Mouse (Mus musculus): ENCODE data around the gene Pbx3. TPM values are rescaled to one million over a fixed set of nuclear protein-coding genes. Genes with fewer than 3 reads are reported as not detected.

Gene Pbx3
- polyA plus RNA-seq, 1 experiment from 2014 or later, result 91.8 TPM

DNA sequence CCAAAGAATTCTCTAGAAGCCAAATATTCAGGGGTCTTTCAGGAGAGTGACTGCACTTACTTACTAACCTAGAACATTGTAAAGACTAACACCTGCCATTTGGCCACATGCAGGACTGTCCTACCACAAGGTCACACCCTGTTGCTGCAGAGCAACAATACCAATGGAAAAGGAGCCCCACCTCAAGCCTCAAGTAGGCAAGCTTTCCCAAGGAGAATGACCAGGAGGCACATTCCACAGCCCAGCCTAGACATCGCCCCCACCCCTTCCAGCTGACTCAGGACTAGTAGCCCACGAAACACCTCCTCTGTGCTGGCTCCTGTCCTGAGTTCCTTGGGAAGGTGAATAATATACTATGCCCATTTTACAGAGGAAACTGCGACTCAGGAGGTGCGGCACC lies 222.4 kb downstream of the Pbx3 start:
- 83% methylated on average over 4 of the region's 4 CpGs for WGBS
- no peaks in the 10 kb centered on the region; the same call in 1 of the 2 replicates for H3K4me1 ChIP-seq (ENCODE audit: control insufficient read depth, insufficient read depth, low read depth, low read length)
- H3K9me3 ChIP-seq (ENCODE audit: control insufficient read depth, low read length), result no peaks in the 10 kb centered on the region
- H3K36me3 ChIP-seq (ENCODE audit: control insufficient read depth, insufficient read depth, low read length), result no peaks in the 10 kb centered on the region
- H3K4me2 ChIP-seq (ENCODE audit: low read length), result no peak overlapping the region
- no peak overlapping the region for H3K4me3 ChIP-seq (ENCODE audit: low read length)
- H3K9ac ChIP-seq (ENCODE audit: low read depth, low read length), result no peak overlapping the region
- H3K27me3 ChIP-seq (replicated peaks; ENCODE audit: control insufficient read depth, insufficient read depth, low read length), result no peaks in the 10 kb centered on the region
- ATAC-seq, result no peak
- no peak overlapping the region for H3K27ac ChIP-seq (ENCODE audit: low read depth, low read length)

DNA sequence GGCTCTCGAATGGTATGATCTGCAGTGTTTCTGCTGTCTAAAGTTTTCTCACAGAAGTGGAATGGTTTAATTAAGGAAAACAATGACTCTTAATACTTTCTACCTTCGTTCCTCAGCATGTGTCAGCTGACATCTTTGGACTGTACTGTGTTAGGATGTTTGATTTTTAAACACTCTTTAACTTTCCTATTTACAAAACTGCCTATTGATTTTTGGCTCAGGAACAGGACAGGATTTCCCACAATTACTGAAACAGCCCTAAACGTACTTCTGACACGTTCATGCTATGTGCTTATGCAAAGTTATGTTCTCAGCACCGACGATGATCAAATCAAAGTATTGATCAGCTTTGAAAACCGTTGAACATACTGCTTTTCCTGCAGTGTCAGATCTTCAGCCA lies 224.7 kb downstream of the Pbx3 start:
- Histone ChIP-seq H3K9ac (ENCODE audit: low read depth, low read length) (no peak overlapping the region), H3K9me3 (ENCODE audit: control insufficient read depth, low read length) (no peaks in the 10 kb centered on the region), H3K27ac (ENCODE audit: low read depth, low read length) (no peak overlapping the region), H3K36me3 (ENCODE audit: control insufficient read depth, insufficient read depth, low read length) (no peaks in the 10 kb centered on the region), H3K27me3 (replicated peaks; ENCODE audit: control insufficient read depth, insufficient read depth, low read length) (no peaks in the 10 kb centered on the region), H3K4me2 (ENCODE audit: low read length) (no peak overlapping the region), H3K4me3 (ENCODE audit: low read length) (no peak overlapping the region), H3K4me1 (ENCODE audit: control insufficient read depth, insufficient read depth, low read depth, low read length) (no peaks in the 10 kb centered on the region; the same call in 1 of the 2 replicates)
- WGBS, result 77% methylated on average over 7 of the region's 7 CpGs
- no peak for ATAC-seq

DNA sequence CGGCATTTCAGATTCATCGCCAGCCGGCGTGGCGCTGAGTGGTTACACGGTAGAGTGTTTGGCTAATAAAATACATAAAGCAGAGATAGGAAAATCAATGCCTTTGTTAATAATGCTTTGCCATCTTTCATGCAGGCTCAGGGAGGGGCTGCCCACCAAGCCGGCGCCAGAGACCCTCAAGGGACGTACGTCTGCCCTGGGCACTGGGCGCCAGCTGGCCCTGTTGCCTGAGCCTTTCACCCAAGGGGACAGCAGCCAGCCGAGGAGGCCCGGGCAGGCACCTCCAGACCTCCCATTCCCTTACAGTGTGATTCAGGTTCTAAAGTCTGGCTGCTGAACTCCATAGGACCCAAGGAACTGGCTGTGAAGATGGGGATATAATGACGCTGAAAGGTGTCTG lies 225.5 kb downstream of the Pbx3 start:
- 0 out of 2 replicates have a peak, but pooled peaks have one; percentile 28 for ATAC-seq
- H3K4me2 ChIP-seq (ENCODE audit: low read length), result no peak overlapping the region

DNA sequence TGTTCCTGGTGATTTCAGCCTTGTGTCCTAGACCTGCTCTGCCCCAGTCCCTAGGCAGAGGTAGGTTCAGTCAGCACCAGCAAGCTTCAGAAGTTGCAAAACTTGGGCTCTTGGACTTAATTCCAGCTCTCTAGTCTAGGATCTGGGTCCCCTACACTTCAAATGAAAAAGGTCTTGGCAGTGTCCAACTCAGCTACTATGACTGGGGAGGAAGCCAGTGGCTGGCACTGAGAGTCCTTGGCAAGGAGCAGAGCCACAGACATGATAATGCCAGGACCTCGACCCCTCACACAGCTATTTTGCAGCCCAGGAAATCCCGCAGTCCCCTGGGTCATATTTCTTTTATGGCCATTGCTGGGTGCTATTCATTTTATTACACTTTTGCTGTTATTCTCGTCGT lies 225.9 kb downstream of the Pbx3 start:
- Histone ChIP-seq H3K4me1 (ENCODE audit: control insufficient read depth, insufficient read depth, low read depth, low read length) (no peaks in the 10 kb centered on the region; the same call in 1 of the 2 replicates), H3K27me3 (replicated peaks; ENCODE audit: control insufficient read depth, insufficient read depth, low read length) (no peaks in the 10 kb centered on the region), H3K9ac (ENCODE audit: low read depth, low read length) (no peak overlapping the region), H3K36me3 (ENCODE audit: control insufficient read depth, insufficient read depth, low read length) (no peaks in the 10 kb centered on the region), H3K27ac (ENCODE audit: low read depth, low read length) (no peak overlapping the region), H3K4me2 (ENCODE audit: low read length) (no peak overlapping the region), H3K4me3 (ENCODE audit: low read length) (no peak overlapping the region), H3K9me3 (ENCODE audit: control insufficient read depth, low read length) (no peaks in the 10 kb centered on the region)
- 66% methylated on average over 4 of the region's 4 CpGs for WGBS
- ATAC-seq, result no peak

More for the DNA sequence above, 225.5 kb downstream of the Pbx3 start:
- H3K27ac ChIP-seq (ENCODE audit: low read depth, low read length), result no peak overlapping the region
- no peak overlapping the region for H3K4me3 ChIP-seq (ENCODE audit: low read length)
- H3K36me3 ChIP-seq (ENCODE audit: control insufficient read depth, insufficient read depth, low read length), result no peaks in the 10 kb centered on the region
- H3K27me3 ChIP-seq (replicated peaks; ENCODE audit: control insufficient read depth, insufficient read depth, low read length), result no peaks in the 10 kb centered on the region
- WGBS, result 64% methylated on average over 14 of the region's 14 CpGs
- no peaks in the 10 kb centered on the region for H3K9me3 ChIP-seq (ENCODE audit: control insufficient read depth, low read length)
- H3K9ac ChIP-seq (ENCODE audit: low read depth, low read length), result no peak overlapping the region
- no peaks in the 10 kb centered on the region; the same call in 1 of the 2 replicates for H3K4me1 ChIP-seq (ENCODE audit: control insufficient read depth, insufficient read depth, low read depth, low read length)

DNA sequence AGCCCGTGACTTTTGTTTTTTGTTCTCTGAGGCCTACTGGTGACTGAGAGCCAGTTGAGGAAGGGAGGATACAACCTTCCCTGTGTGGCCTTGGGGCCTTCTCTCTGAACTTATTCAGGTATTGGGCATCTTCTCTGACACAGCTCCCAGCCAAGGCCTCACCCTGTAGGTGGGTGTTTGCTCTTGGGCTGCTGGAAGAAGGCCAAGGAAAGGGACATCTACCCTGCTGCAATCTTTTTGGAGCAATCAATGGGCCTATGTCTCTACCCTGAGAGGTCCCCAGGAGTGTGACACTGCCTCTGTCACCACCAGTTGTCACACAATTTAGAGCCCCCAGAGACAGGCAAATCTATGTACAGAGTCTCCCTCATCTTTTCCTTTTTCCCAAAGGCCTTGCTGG lies 226.5 kb downstream of the Pbx3 start:
- Histone ChIP-seq H3K27ac (ENCODE audit: low read depth, low read length) (no peak overlapping the region), H3K27me3 (replicated peaks; ENCODE audit: control insufficient read depth, insufficient read depth, low read length) (no peaks in the 10 kb centered on the region), H3K9me3 (ENCODE audit: control insufficient read depth, low read length) (no peaks in the 10 kb centered on the region), H3K36me3 (ENCODE audit: control insufficient read depth, insufficient read depth, low read length) (no peaks in the 10 kb centered on the region), H3K4me3 (ENCODE audit: low read length) (no peak overlapping the region), H3K9ac (ENCODE audit: low read depth, low read length) (no peak overlapping the region), H3K4me1 (ENCODE audit: control insufficient read depth, insufficient read depth, low read depth, low read length) (no peaks in the 10 kb centered on the region; the same call in 1 of the 2 replicates), H3K4me2 (ENCODE audit: low read length) (no peak overlapping the region)
- 88% methylated on average over 1 of the region's 1 CpGs for WGBS
- ATAC-seq, result no peak

DNA sequence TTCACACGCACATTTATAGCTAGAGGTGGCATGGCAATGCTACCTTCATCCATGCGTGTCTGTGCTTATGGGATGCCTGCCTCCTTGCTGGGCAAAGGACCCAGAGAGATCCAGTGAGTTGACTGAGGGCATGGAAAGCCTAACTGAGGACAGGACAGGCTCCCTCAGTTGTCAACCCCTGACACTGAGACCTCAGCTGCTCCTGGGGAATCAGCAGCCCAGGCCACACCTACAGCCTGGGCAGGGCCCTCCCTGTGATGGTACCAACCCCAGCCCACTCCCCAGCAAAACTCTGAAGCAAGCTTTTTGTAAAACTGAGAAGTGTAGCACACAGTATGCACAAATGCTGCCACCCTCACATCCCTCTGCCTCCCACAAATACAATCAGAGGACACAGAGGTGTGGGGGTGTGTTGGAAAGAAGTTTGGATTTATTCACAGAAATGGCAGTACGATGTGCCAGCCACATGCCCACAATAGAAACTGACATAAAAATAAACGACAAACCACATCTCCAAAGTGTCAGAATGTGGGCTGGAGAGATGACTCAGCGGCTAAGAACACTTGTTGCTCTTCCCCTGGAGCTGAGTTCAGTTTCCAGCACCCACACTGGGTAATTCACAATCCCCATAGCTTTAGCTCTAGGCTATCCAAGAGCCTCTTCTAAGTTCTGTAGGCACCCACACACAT lies 233.3 kb downstream of the Pbx3 start:
- 77% methylated on average over 5 of the region's 5 CpGs for WGBS
- ATAC-seq, result no peak
- Histone ChIP-seq H3K27me3 (replicated peaks; ENCODE audit: control insufficient read depth, insufficient read depth, low read length) (no peaks in the 10 kb centered on the region), H3K9ac (ENCODE audit: low read depth, low read length) (no peak overlapping the region), H3K36me3 (ENCODE audit: control insufficient read depth, insufficient read depth, low read length) (no peaks in the 10 kb centered on the region), H3K4me2 (ENCODE audit: low read length) (no peak overlapping the region), H3K4me3 (ENCODE audit: low read length) (no peak overlapping the region), H3K27ac (ENCODE audit: low read depth, low read length) (no peak overlapping the region), H3K9me3 (ENCODE audit: control insufficient read depth, low read length) (no peaks in the 10 kb centered on the region), H3K4me1 (ENCODE audit: control insufficient read depth, insufficient read depth, low read depth, low read length) (no peaks in the 10 kb centered on the region)

DNA sequence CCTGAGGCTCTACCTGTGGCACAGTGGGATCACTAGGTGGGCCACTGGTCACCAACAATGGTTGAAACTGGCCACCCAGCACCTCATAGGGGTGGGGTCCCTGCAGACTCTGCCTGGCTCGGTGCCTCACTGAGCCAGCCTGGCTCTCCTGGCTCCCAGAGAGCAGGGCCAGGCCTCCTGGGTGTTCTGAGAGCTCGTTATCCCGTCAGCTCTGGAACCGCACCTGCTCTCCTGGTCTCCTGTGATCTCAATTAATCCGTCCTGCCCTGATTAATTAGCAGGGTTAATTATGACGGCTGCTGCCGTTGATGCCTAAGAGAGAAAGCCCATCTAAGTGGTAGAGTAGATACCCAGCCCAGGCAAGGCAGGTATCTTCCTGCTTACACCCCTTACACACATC lies 237.6 kb downstream of the Pbx3 start:
- Histone ChIP-seq H3K36me3 (ENCODE audit: control insufficient read depth, insufficient read depth, low read length) (no peaks in the 10 kb centered on the region), H3K4me2 (ENCODE audit: low read length) (no peak overlapping the region), H3K9ac (ENCODE audit: low read depth, low read length) (no peak overlapping the region), H3K4me3 (ENCODE audit: low read length) (no peak overlapping the region), H3K27ac (ENCODE audit: low read depth, low read length) (no peak overlapping the region), H3K9me3 (ENCODE audit: control insufficient read depth, low read length) (no peaks in the 10 kb centered on the region), H3K27me3 (replicated peaks; ENCODE audit: control insufficient read depth, insufficient read depth, low read length) (no peaks in the 10 kb centered on the region), H3K4me1 (ENCODE audit: control insufficient read depth, insufficient read depth, low read depth, low read length) (no peaks in the 10 kb centered on the region)
- WGBS, result 42% methylated on average over 7 of the region's 7 CpGs
- 0 out of 2 replicates have a peak, but pooled peaks have one; percentile 25 for ATAC-seq

DNA sequence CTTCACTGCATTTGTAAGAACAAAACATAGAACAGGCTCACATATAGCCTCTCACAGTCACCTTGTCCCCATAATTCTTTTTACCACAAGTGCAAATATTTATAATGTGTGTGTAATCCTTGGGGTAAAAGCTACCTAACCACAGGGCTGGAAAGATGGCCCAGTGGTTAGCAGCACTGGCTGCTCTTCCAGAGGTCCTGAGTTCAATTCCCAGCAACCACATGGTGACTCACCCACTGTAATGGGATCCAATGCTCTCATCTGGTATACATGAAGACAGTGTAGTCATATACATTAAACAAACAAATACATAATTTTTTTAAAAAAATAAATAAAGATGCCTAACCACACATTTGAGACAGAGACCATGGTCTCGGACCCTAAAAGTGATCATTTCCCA lies 240.2 kb downstream of the Pbx3 start:
- Histone ChIP-seq H3K27me3 (replicated peaks; ENCODE audit: control insufficient read depth, insufficient read depth, low read length) (no peaks in the 10 kb centered on the region), H3K4me1 (ENCODE audit: control insufficient read depth, insufficient read depth, low read depth, low read length) (peaks cover 5% of the 10 kb centered on the region), H3K4me2 (ENCODE audit: low read length) (no peak overlapping the region), H3K27ac (ENCODE audit: low read depth, low read length) (no peak overlapping the region), H3K4me3 (ENCODE audit: low read length) (no peak overlapping the region), H3K9me3 (ENCODE audit: control insufficient read depth, low read length) (peaks cover 3% of the 10 kb centered on the region; the same call in 1 of the 2 replicates), H3K9ac (ENCODE audit: low read depth, low read length) (no peak overlapping the region), H3K36me3 (ENCODE audit: control insufficient read depth, insufficient read depth, low read length) (no peaks in the 10 kb centered on the region)
- ATAC-seq, result no peak
- 94% methylated on average over 1 of the region's 1 CpGs for WGBS

DNA sequence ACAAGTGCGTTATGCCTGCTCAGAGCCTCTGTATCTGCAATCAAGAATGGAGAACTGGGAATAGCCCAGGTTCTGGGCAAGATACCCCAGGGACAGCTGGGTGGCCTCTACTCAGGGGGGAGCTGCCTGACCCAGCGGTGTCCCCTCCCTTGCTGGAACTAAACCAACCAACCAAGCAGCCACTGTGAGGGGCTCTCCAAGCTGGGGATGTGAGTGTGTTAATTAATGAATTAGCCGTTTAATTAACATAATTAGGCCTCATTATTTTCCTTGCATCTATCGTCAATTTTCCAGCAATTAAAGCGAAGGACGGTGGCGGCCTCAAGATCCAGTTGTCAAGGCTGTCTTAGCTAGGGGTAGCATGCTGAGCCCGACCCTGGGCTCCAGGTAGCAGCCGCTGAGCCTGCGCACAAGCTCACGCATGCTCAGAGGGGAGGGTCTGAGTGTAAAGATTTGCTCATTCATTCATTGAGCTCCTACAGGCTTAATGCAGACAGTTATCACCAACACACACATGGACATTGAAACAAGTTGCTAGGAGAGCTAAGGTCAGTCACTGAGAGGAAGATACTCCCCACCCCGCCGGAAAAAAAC lies 243.2 kb downstream of the Pbx3 start:
- H3K27me3 ChIP-seq (replicated peaks; ENCODE audit: control insufficient read depth, insufficient read depth, low read length), result no peaks in the 10 kb centered on the region
- H3K9me3 ChIP-seq (ENCODE audit: control insufficient read depth, low read length), result peaks cover 3% of the 10 kb centered on the region; the same call in 1 of the 2 replicates
- no peak overlapping the region for H3K4me3 ChIP-seq (ENCODE audit: low read length)
- H3K36me3 ChIP-seq (ENCODE audit: control insufficient read depth, insufficient read depth, low read length), result no peaks in the 10 kb centered on the region
- ATAC-seq, result peak; percentile 72; the same call in 1 of the 2 replicates
- H3K4me2 ChIP-seq (ENCODE audit: low read length), result peak overlapping the region; percentile 31
- no peak overlapping the region for H3K9ac ChIP-seq (ENCODE audit: low read depth, low read length)
- WGBS, result 35% methylated on average over 13 of the region's 13 CpGs
- H3K27ac ChIP-seq (ENCODE audit: low read depth, low read length), result no peak overlapping the region
- peaks cover 5% of the 10 kb centered on the region for H3K4me1 ChIP-seq (ENCODE audit: control insufficient read depth, insufficient read depth, low read depth, low read length)
